Mouse (Mus musculus) bone marrow macrophage, adult 2 months (primary cell): ENCODE data around the gene Slc6a12.

Experiments
- CTCF ChIP-seq: IDR thresholded peaks from 2 replicates; pipeline ENCODE4 v1.5.1; 2012; ENCODE audit warnings: low read depth, mild to moderate bottlenecking, low read length, moderate library complexity
- POLR2A ChIP-seq: IDR thresholded peaks from 2 replicates; pipeline ENCODE4 v1.6.1; 2012; ENCODE audit warnings: mild to moderate bottlenecking, low read depth, low read length, borderline replicate concordance

DNA sequence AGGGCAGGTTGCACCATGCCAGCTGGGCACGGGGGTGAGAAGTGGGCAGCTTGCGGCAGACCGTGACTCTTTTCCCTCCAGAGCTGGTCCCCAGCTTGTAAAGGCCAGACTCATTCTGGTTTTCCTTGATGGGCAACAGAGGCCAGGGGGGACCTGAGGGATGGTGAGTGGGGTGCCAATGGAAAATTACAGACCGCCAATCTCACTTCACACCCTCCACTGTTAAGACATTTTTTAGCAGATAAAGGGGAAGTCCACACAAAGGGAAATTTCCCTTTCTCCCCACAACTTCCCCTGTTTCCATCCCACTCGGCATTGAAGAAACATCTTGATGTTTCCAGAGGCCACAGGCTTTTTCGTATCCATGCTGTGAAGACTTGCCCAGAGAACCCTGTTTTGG lies 1.2 kb upstream of the Slc6a12 start:
- TF ChIP-seq CTCF (no peak), POLR2A (no peak)
